Mouse (Mus musculus) limb, embryonic 11.5 days (tissue): ENCODE data around the gene Stk39. TPM values are rescaled to one million over a fixed set of nuclear protein-coding genes. Genes with fewer than 3 reads are reported as not detected.

ENCODE experiments used
- ATAC-seq: fragments of 200-750 bp; cut with Nextera tagmentation; 2 replicates; pipeline ENCODE4 v1.8.0; 2017; ENCODE audit warnings: low read depth; ENCODE audit not compliant: insufficient number of reproducible peaks, low FRiP score, low TSS enrichment
- DNase-seq: peaks from one replicate; pipeline ENCODE4 v3.0.0-alpha.2; 2015; ENCODE audit warnings: low spot score
- H3K27ac ChIP-seq: fragments of 300-500 bp; sonication (generic); replicated peaks from 2 replicates; pipeline ENCODE4 v1.5.1; 2014; ENCODE audit warnings: low read depth, mild to moderate bottlenecking, low read length
- H3K27me3 ChIP-seq: fragments of 300-500 bp; sonication (generic); 2 replicates; pipeline ENCODE4 v1.6.1; 2014; ENCODE audit warnings: mild to moderate bottlenecking, low read length, mixed read lengths; ENCODE audit not compliant: control insufficient read depth, insufficient read depth
- H3K36me3 ChIP-seq: fragments of 300-500 bp; sonication (generic); 2 replicates; pipeline ENCODE4 v1.6.1; 2014; ENCODE audit warnings: mild to moderate bottlenecking, low read length, moderate library complexity, mixed read lengths; ENCODE audit not compliant: control insufficient read depth, insufficient read depth
- H3K4me1 ChIP-seq: fragments of 300-500 bp; sonication (generic); 2 replicates; pipeline ENCODE4 v1.6.1; 2014; ENCODE audit warnings: low read length, mixed read lengths; ENCODE audit not compliant: control insufficient read depth, insufficient read depth
- H3K4me2 ChIP-seq: fragments of 300-500 bp; sonication (generic); 2 replicates; pipeline ENCODE4 v1.6.1; 2014; ENCODE audit warnings: low read depth, mild to moderate bottlenecking, moderate library complexity; ENCODE audit not compliant: severe bottlenecking
- H3K4me3 ChIP-seq: fragments of 300-500 bp; sonication (generic); 2 replicates; pipeline ENCODE4 v1.5.1; 2014; ENCODE audit warnings: low read depth, low read length
- H3K9ac ChIP-seq: fragments of 300-500 bp; sonication (generic); 2 replicates; pipeline ENCODE4 v1.6.1; 2014; ENCODE audit warnings: mild to moderate bottlenecking, low read length
- H3K9me3 ChIP-seq: fragments of 300-500 bp; sonication (generic); 2 replicates; pipeline ENCODE4 v1.6.1; 2016; ENCODE audit warnings: low read length; ENCODE audit not compliant: control insufficient read depth
- WGBS: fragments of 180-500 bp; shearing (Covaris S2); extraction: QIAGEN DNeasy Blood & Tissue Kit; methylation state at CpG from one replicate; pipeline ENCODE4 v1.1.7; 2014; 5-methylcytosine and 5-hydroxymethylcytosine counted together
- polyA plus RNA-seq: library from polyadenylated mRNA; unstranded; fragments of >200 nt; fragmentation: Nextera tagmentation; extraction: Ambion mirVana; gene quantifications from 2 replicates; pipeline ENCODE4 v1.2.1, GENCODE M21; 2014

Gene Stk39
- polyA plus RNA-seq, 1 experiment from 2014 or later: 22.3 TPM

DNA sequence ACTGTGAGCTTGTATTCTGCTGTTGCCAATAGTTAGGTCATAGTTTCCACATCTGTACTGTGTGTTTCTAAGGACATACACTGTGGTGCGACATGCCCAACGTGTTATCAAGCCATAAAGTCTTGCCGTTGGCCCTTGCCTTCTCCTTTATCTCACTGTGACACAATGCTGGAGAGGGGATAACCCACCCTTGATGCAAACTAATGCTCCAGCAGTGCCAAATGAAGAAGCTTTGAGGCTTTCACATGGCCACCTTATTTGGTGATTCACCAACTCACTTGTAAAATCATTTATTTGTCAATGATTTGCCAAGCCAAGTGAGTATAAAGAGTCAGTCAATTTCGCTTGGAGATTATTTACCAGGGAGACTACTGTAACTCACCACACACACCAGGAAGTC is 46.0 kb downstream of the Stk39 start:
- 91% methylated on average over 4 of the region's 4 CpGs for WGBS
- no peak for DNase-seq
- Histone ChIP-seq H3K27ac (no peak overlapping the region), H3K27me3 (no peaks in the 10 kb centered on the region), H3K4me3 (no peak overlapping the region), H3K9ac (no peak overlapping the region), H3K36me3 (no peaks in the 10 kb centered on the region), H3K9me3 (no peaks in the 10 kb centered on the region), H3K4me1 (peaks cover 4% of the 10 kb centered on the region; the same call in 1 of the 2 replicates), H3K4me2 (no peak overlapping the region)
- no peak for ATAC-seq

DNA sequence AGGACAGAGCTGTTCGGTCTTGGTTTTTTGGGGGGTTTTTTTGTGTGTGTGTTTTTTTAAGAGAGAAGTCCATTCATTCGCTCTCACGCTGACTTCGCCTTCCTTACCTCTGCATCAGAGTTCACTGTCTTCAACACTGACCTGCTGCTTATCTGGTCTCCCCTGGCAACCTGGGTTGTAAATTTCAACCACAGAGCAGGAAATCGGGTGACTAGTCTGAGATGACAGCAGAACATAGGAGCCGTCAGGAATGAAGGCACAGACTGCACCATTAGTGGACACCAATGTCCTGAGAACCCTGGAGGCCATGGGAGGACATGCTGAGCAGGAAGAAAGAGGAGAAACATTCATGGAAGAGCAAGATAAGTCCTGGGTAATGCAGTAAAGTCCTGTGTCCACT is 51.1 kb downstream of the Stk39 start:
- no peaks in the 10 kb centered on the region for H3K36me3 ChIP-seq
- DNase-seq (no peak), ATAC-seq (no peak)
- no peak overlapping the region for H3K27ac ChIP-seq
- no peak overlapping the region for H3K4me3 ChIP-seq
- no peak overlapping the region for H3K9ac ChIP-seq
- 0 out of 2 replicates have a peak, but pooled peaks cover 4% of the 10 kb centered on the region for H3K4me1 ChIP-seq
- no peaks in the 10 kb centered on the region for H3K27me3 ChIP-seq
- WGBS: 56% methylated on average over 6 of the region's 6 CpGs
- no peak overlapping the region for H3K4me2 ChIP-seq
- no peaks in the 10 kb centered on the region for H3K9me3 ChIP-seq

DNA sequence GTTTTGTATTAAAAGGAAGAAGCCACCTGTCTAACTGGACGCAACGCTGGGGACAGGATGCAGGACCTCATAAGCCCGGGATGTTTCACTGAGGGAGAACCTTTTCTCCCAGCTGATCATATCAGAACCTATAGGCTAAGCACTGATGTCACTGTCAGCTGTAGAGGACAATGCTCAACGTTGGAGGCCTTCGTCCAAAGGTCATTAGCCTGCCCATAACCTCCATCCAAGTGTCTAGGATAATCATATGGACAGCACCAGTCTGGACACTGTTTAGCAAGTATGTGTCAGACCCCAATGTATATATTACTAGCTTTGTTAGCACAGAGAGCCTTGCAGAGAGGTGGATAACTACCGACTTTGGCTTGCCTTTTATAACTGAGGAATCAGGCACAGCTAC is 51.8 kb downstream of the Stk39 start:
- no peaks in the 10 kb centered on the region for H3K27me3 ChIP-seq
- H3K4me3 ChIP-seq: no peak overlapping the region
- 92% methylated on average over 6 of the region's 6 CpGs for WGBS
- DNase-seq: no peak
- H3K9ac ChIP-seq: no peak overlapping the region
- H3K9me3 ChIP-seq: no peaks in the 10 kb centered on the region
- 0 out of 2 replicates have a peak, but pooled peaks cover 4% of the 10 kb centered on the region for H3K4me1 ChIP-seq
- H3K27ac ChIP-seq: no peak overlapping the region
- H3K4me2 ChIP-seq: no peak overlapping the region
- no peak for ATAC-seq
- H3K36me3 ChIP-seq: no peaks in the 10 kb centered on the region

DNA sequence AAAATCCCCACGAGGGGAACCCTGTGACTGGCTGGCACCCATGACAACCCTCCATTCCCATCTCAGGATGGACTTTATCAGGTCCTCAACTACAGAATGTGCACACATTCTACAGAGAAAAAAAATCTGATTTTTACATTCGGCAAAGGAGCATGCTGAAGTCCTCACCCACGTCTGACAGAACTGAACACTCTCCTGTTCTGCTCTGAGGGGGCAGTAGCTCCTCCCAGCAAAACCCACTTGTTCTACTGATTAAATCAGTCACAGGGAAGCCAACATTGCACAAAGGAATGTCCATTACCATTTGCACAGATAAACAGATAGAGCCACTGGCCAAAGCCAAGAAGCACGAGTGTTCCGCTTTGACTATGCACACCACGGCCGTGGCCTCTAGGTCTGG is 52.3 kb downstream of the Stk39 start:
- no peak overlapping the region for H3K27ac ChIP-seq
- H3K4me3 ChIP-seq: no peak overlapping the region
- H3K4me1 ChIP-seq: 0 out of 2 replicates have a peak, but pooled peaks cover 4% of the 10 kb centered on the region
- H3K4me2 ChIP-seq: no peak overlapping the region
- H3K9me3 ChIP-seq: no peaks in the 10 kb centered on the region
- H3K9ac ChIP-seq: no peak overlapping the region
- no peak for ATAC-seq
- no peak for DNase-seq
- H3K36me3 ChIP-seq: no peaks in the 10 kb centered on the region
- H3K27me3 ChIP-seq: no peaks in the 10 kb centered on the region
- WGBS: 89% methylated on average over 7 of the region's 7 CpGs

DNA sequence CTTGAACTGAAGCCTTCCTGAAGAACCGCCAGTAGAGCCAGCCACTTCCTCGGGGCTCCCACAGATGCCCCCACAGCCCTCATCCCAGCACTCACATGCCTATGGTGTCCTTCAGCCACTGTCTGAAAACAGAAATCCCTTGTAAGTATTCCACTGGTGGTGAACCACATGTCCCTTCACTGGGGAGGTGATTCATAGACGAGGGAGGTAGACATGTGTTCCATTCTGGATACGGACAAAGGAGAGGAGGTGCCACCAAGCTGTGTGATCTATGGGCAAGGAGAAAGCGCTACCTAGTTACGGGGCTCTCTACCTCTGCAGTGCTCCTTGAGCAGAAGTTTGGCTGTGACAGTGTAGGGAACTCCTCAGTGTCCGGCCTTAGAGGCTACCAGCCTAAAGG is 52.9 kb downstream of the Stk39 start:
- Histone ChIP-seq H3K36me3 (no peaks in the 10 kb centered on the region), H3K27me3 (no peaks in the 10 kb centered on the region), H3K9me3 (no peaks in the 10 kb centered on the region), H3K9ac (no peak overlapping the region), H3K4me3 (no peak overlapping the region), H3K27ac (no peak overlapping the region), H3K4me1 (0 out of 2 replicates have a peak, but pooled peaks cover 4% of the 10 kb centered on the region), H3K4me2 (no peak overlapping the region)
- ATAC-seq (no peak), DNase-seq (no peak)
- WGBS: 92% methylated on average over 7 of the region's 7 CpGs

DNA sequence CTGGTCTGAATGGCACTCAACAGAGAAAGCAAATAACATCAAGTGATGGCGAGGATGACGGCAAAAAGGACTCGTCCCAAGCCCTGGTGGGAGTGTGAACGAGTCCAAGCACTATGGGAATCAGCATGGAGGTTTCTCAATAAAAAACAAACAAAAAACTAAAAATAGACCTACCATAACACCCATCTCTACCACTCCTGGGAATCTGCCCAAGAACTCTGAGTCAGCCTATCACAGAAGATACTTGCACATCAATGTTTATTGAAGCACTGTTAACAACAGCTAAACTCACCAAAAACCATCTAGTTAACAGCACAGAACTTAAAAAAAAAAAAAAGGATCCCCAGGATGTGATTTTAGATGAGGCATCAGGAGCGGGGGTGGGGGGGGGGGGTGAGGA is 55.0 kb downstream of the Stk39 start:
- no peak overlapping the region for H3K4me2 ChIP-seq
- 95% methylated on average over 5 of the region's 5 CpGs for WGBS
- H3K27ac ChIP-seq: no peak overlapping the region
- no peaks in the 10 kb centered on the region for H3K27me3 ChIP-seq
- H3K36me3 ChIP-seq: no peaks in the 10 kb centered on the region
- H3K9ac ChIP-seq: no peak overlapping the region
- ATAC-seq (no peak), DNase-seq (no peak)
- no peak overlapping the region for H3K4me3 ChIP-seq
- 0 out of 2 replicates have a peak, but pooled peaks cover 4% of the 10 kb centered on the region for H3K4me1 ChIP-seq
- H3K9me3 ChIP-seq: no peaks in the 10 kb centered on the region

DNA sequence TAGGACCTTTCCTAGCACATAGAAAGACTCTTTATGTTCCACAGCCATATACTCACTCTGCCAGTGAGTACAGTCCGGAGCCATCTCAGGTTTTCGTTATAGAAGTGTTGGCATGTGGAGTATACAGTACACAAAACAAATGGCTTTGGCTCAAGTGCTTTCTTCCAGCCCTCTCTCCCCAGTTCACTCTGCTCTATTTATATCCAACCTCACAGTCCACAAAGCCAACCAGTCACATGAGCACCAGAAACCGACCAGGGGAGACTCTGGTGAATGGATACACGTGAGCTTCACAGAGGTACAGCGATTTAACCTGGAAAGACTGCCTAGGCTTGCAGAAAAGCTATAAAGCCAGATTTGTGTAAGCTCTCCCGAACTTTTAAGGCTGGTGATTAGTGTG is 56.4 kb downstream of the Stk39 start:
- H3K27me3 ChIP-seq: no peaks in the 10 kb centered on the region

DNA sequence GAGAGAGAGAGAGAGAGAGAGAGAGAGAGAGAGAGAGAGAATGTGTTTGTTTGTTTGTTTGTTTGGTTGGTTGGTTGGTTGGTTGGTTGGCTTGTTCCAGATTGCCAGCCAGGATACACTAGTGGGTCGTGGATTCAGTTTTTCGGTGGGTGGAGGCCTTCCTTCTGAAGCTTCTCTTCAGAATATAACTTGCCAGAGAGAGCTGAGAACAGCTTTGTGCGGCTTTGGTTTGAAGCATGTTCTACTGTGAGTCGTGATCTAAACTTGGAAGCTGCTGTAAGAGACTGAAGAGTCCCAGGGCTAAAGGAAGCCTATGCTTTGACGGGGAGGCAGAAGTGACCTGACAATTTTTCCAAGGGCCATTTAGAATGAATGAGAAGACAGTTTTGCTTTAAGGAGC is 59.9 kb downstream of the Stk39 start:
- no peak overlapping the region for H3K4me2 ChIP-seq
- DNase-seq: no peak
- H3K27ac ChIP-seq: no peak overlapping the region
- no peak overlapping the region for H3K4me3 ChIP-seq
- WGBS: 92% methylated on average over 5 of the region's 5 CpGs
- H3K9ac ChIP-seq: no peak overlapping the region
- H3K36me3 ChIP-seq: no peaks in the 10 kb centered on the region
- H3K4me1 ChIP-seq: peaks cover 15% of the 10 kb centered on the region
- H3K9me3 ChIP-seq: no peaks in the 10 kb centered on the region
- H3K27me3 ChIP-seq: no peaks in the 10 kb centered on the region
- no peak for ATAC-seq

More for the DNA sequence above, 56.4 kb downstream of the Stk39 start:
- no peak overlapping the region for H3K4me2 ChIP-seq
- H3K36me3 ChIP-seq: no peaks in the 10 kb centered on the region
- H3K9ac ChIP-seq: no peak overlapping the region
- DNase-seq: no peak
- H3K4me3 ChIP-seq: no peak overlapping the region
- WGBS: 88% methylated on average over 6 of the region's 6 CpGs
- H3K27ac ChIP-seq: no peak overlapping the region
- ATAC-seq: no peak
- 0 out of 2 replicates have a peak, but pooled peaks cover 3% of the 10 kb centered on the region for H3K4me1 ChIP-seq
- H3K9me3 ChIP-seq: no peaks in the 10 kb centered on the region

DNA sequence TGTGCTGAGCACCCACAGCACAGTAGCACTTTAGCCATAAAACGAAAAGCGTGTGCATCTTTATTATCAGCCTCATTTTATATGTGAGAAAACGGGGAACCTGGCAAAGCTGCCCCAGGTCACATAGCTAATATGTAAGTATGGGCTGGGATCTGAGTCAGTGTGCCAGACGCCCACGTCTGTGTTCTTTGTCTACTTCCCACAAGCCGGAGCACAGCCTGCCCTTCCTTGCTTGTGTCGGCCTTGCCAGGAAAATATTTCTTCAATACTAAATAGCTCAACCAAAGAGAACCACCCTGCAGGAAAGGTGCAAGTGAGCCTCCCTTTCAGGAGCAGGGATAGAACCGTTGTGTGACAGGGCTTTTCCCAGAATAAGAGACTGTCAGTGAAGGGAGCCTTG is 60.9 kb downstream of the Stk39 start:
- no peak overlapping the region for H3K27ac ChIP-seq
- H3K9me3 ChIP-seq: no peaks in the 10 kb centered on the region
- H3K4me1 ChIP-seq: peaks cover 24% of the 10 kb centered on the region
- no peak for DNase-seq
- WGBS: 83% methylated on average over 8 of the region's 8 CpGs
- H3K36me3 ChIP-seq: no peaks in the 10 kb centered on the region
- H3K4me2 ChIP-seq: no peak overlapping the region
- ATAC-seq: no peak
- H3K27me3 ChIP-seq: no peaks in the 10 kb centered on the region
- H3K9ac ChIP-seq: no peak overlapping the region
- H3K4me3 ChIP-seq: no peak overlapping the region
